Mouse (Mus musculus): ENCODE data around the gene Nrarp.

The Nrarp gene

GRCm38 (mm10) chr2:25174866-25175689 is 5.5 kb upstream of the Nrarp start:
- DNase-seq (ENCODE audit: low read depth, low spot score) = no peak

DNA sequence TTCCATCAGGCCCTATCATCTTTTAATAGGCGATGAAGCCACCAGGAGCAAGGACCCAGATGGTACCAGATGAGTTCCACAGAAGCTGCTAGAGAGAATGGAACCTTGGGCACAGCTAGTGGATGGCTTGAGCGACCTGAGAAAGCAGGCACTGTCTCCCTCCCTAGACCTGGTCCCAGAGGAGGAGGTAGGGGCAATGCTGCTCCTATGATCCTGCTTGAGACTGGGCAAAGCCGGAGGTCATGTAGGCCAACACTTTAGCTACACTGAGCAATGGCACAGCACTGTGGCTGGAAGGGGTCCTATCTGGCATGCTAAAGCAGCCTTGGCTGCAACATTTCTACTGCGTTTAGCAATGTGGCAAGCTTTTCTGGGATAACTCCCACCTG is 4.9 kb upstream of the Nrarp start:
- no peak for DNase-seq (ENCODE audit: low read depth, low spot score)

DNA sequence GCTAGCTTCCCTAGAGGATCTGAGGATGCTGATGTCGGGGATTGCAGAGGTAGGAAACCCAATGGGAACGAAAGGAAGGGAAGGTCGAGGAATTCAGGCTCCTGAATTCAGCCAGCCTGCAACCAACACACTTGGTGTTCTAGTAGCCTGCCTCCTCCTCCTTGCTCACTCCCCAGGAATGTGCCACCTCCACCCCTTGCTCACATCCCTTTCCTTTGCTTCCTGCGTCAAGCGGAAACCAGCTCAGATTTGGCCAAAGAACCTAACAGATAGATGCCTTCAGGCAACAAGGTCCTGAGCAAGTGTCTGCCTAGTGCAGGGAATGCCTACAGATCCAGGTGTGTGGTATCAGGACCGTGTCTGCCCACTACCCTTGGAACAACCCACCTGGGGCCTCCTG is 4.0 kb upstream of the Nrarp start:
- no peak for DNase-seq (ENCODE audit: low read depth, low spot score)

GRCm38 (mm10) chr2:25177076-25177475 is 3.5 kb upstream of the Nrarp start:
- no peak for DNase-seq (ENCODE audit: low read depth, low spot score)

DNA sequence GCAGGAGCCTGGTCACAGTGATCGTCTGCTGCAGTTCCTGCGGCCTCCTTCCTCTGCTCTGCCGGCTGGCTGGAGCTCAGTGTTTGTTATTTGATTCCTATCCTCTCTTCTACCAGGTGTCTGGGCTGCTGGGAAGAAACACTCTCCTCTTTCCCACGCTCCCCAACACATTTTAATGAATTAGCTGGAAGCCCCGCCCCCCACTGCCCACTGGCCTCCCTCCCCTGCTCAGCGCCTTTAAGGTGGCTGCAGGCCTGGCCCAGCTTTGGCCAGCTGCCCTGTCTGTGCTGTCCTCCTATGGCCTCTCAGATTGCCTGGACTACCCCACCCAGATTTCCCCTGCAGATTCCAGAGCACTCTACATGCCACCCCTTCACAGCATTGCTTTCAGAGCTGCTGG is 2.9 kb upstream of the Nrarp start:
- no peak for DNase-seq (ENCODE audit: low read depth, low spot score)

GRCm38 (mm10) chr2:25178285-25178972 is 2.1 kb upstream of the Nrarp start:
- DNase-seq (ENCODE audit: low read depth, low spot score) = no peak

DNA sequence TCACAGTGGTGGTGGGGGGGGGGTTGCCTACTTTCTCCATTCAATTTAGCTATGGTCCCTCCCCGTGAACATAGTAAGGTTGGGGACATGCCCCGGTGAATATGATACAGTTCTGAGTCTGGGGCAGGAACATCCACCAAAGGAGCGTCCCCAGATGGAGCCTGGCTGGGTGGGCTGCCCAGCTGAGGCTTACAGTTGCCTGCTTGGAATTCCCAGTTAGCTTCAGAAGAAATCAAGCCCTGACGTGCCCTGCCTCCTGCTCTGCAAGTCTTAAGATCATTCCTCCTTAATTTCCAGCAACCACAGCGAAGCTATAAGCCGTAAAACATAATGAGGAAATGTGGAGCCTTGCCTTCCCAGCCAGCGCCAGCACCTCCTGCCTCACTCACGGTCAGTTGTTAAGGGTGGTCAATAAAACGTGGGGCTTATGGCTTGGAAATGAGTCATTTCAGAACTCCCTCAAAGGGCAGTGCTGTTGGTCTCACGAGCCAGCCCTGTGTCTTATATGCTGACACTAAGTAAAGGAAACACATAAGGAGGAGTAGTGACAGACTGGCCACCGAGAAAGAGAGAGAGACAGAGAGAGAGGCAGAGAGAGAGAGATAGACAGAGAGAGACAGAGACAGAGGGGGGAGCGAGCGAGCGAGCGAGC is 866 bp upstream of the Nrarp start:
- no peak for DNase-seq (ENCODE audit: low read depth, low spot score)

GRCm38 (mm10) chr2:25180973-25181890 is 674 bp downstream of the Nrarp start:
- no peak for DNase-seq (ENCODE audit: low read depth, low spot score)

DNA sequence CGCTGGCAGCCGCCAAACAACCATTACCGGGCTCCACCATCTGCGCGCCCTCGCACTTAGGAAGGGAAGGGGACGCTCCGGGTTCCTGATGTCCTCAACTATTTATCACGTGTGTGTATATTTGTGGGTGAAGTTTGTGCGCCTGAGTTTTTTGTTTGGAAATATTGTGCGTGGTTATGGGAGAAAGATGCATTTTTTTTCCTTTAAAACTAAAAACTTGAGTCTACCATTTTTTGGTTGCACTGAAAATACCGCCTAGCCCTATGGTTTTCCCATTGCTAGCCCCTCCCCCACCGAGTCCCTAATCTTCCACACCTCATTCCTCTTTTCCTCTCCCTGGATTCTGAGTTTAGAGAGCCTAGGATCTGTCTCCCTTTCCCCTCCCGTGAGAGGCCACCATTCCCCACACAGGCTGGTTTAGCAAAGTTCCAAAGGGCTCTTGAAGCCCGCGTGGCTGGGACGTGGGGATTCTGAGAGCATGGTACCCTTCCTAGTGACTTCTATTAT is 1.4 kb downstream of the Nrarp start:
- DNase-seq (ENCODE audit: low read depth, low spot score) = no peak

GRCm38 (mm10) chr2:25182664-25183063 is 2.1 kb downstream of the Nrarp start:
- no peak for DNase-seq (ENCODE audit: low read depth, low spot score)

GRCm38 (mm10) chr2:25183336-25183735 is 2.8 kb downstream of the Nrarp start:
- no peak for DNase-seq (ENCODE audit: low read depth, low spot score)

- DNase-seq (ENCODE audit: low read depth, low spot score) = no peak
Observed at GRCm38 (mm10) chr2:25184496-25184895, 3.9 kb downstream of the Nrarp start.

GRCm38 (mm10) chr2:25185625-25186574 is 5.3 kb downstream of the Nrarp start:
- DNase-seq (ENCODE audit: low read depth, low spot score) = no peak

GRCm38 (mm10) chr2:25186575-25186930 is 6.0 kb downstream of the Nrarp start:
- DNase-seq (ENCODE audit: low read depth, low spot score) = no peak

- no peak for DNase-seq (ENCODE audit: low read depth, low spot score)
Observed at GRCm38 (mm10) chr2:25187841-25188240, 7.3 kb downstream of the Nrarp start.

GRCm38 (mm10) chr2:25193330-25193770 is 12.8 kb downstream of the Nrarp start:
- peak; percentile 66 for DNase-seq (ENCODE audit: low read depth, low spot score)

GRCm38 (mm10) chr2:25194006-25194405 is 13.4 kb downstream of the Nrarp start:
- DNase-seq (ENCODE audit: low read depth, low spot score) = no peak

DNA sequence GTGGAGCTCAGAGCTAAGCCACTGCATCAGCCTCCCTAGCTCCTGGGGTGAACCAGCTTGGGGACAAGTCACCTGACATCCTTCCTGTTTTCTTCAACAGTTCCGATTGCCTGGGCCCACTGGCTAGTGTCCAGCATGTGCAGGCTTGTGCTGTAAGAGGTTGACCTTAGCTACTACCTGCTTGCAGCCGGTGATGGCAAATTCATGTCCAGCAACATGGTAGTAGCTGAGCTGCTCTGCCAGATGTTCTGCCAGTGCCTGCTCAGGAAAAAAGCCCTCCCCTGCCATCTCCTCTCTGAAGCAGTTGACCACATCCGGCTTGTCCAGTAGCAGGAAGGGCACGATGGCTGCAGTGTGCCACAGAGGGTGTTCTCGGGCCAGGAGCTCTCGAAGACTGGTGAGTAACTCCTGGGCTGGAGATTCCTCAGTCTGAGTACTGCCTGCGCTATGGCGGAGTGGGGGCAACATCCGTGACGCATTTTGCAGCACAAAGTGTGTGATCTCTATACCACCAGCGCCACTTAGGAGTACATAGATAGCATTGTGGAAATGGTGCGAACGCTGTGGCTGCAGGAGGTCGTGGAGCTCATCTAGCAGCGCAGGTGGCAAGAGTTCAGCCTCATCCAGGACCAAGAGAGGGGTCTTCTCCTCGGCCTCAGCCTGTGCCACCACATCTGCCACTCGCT is 14.1 kb downstream of the Nrarp start:
- DNase-seq (ENCODE audit: low read depth, low spot score) = no peak
